Mouse (Mus musculus): Measurements from ENCODE around the gene Med23. TPM values are rescaled to one million over a fixed set of nuclear protein-coding genes. Genes with fewer than 3 reads are reported as not detected.

Gene Med23
- total RNA-seq, 1 experiment from 2014 or later: 22.3 TPM

DNA sequence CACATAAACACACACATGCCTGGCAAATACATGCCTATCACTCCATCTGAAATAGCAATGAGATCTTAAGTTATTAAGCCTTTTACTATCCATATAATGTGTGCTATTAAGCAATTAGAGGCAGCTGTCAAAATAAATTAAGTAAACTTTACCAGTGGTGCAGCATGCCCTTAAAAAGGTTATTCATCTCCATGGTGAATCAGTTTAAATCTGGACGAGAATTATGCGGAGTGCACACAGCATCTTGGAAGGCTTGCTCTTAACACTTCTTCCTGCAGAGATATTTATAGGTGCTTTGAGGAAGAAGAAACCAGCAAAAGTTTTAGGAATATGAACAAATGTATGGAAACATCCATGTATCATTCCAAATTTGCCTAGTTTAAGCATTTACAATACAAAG lies 92.1 kb downstream of the Med23 start:
- no peak for DNase-seq

Small RNA genes lying within 50 kb of the gene (microRNA-seq; reads per million reads assigned to microRNA genes)
- 0 reads per million in 2 experiments for gene Mir6905

Other genes starting within 250 kb of the Med23 start
- 4.4 and 4.8 TPM in 2 replicates for gene Enpp1, start 157.8 kb upstream of the Med23 start, total RNA-seq (2021)
- 5.4 and 9.4 TPM in 2 replicates for gene Enpp3, start 27.2 kb upstream of the Med23 start, total RNA-seq (2021)
- 9.5 and 122 TPM in 2 replicates for gene Arg1, start 57.5 kb downstream of the Med23 start, total RNA-seq (2021)

Data from adrenal gland, postnatal 14 days (tissue).